19 mouse cellular contexts compared by ENCODE assay signal in genomic region chr2:21167916-21168315, GRCm38 (mm10). TPM values are rescaled to one million over a fixed set of nuclear protein-coding genes. Genes with fewer than 3 reads are reported as not detected.
DNase-seq lines count a peak whose midpoint lies in the region; ATAC-seq and TF ChIP-seq lines count a peak whose summit lies in the region.
"Had no signal": no experiment of that assay in that cellular context is flagged by ENCODE, and none has a peak within 500 bp of the region (broad histone marks: within the 10 kb centered on the region; RNA-seq: fewer than 3 reads in every experiment).

No protein-coding gene starts in this region.

- H3K9me3 ChIP-seq in heart, embryonic 12.5 days (replicated peaks), result 0 out of 2 replicates have a peak, but pooled peaks cover 7% of the 10 kb centered on the region
- H3K9me3 ChIP-seq in hindbrain, embryonic 11.5 days (ENCODE audit: control insufficient read depth, low read length), result no peaks in the 10 kb centered on the region
- H3K9me3 ChIP-seq: midbrain, embryonic 12.5 days; neural tube, embryonic 12.5 days had no signal

- no peaks in the 10 kb centered on the region for H3K36me3 ChIP-seq in heart, adult 2 months (ENCODE audit: control insufficient read depth, insufficient read depth, low read length)
- H3K36me3 ChIP-seq in heart, embryonic 12.5 days, result no peaks in the 10 kb centered on the region
- H3K36me3 ChIP-seq in hindbrain, embryonic 11.5 days (ENCODE audit: control insufficient read depth, insufficient read depth, low read length), result no peaks in the 10 kb centered on the region
- H3K36me3 ChIP-seq: midbrain, embryonic 12.5 days; neural tube, embryonic 12.5 days had no signal

- TF ChIP-seq POLR2A in heart, adult 2 months (IDR thresholded peaks at IDR 0.05; ENCODE audit: insufficient read depth, low read depth, low read length), result no peak

- no peaks in the 10 kb centered on the region for H3K4me1 ChIP-seq in heart, adult 2 months (ENCODE audit: control insufficient read depth, insufficient read depth, low read length)
- no peaks in the 10 kb centered on the region for H3K4me1 ChIP-seq in heart, embryonic 12.5 days (replicated peaks)
- H3K4me1 ChIP-seq in hindbrain, embryonic 11.5 days (replicated peaks; ENCODE audit: control insufficient read depth, insufficient read depth, low read length), result no peaks in the 10 kb centered on the region
- H3K4me1 ChIP-seq: midbrain, embryonic 12.5 days; neural tube, embryonic 12.5 days had no signal

- no peak for TF ChIP-seq EP300 in heart, adult 2 months (IDR thresholded peaks at IDR 0.05; ENCODE audit: insufficient read depth, low read depth, low read length)

- ATAC-seq in heart, embryonic 12.5 days (ENCODE audit: insufficient number of reproducible peaks, low FRiP score), result no peak
- ATAC-seq in hindbrain, embryonic 11.5 days (ENCODE audit: low FRiP score), result no peak
- ATAC-seq: hindbrain, postnatal 0 days; lung, postnatal 0 days had no signal

- H3K27me3 ChIP-seq in heart, adult 2 months (ENCODE audit: control insufficient read depth, insufficient read depth, low read length), result no peaks in the 10 kb centered on the region
- H3K27me3 ChIP-seq in heart, embryonic 12.5 days (replicated peaks), result no peaks in the 10 kb centered on the region
- no peaks in the 10 kb centered on the region for H3K27me3 ChIP-seq in hindbrain, embryonic 11.5 days (ENCODE audit: control insufficient read depth, insufficient read depth, low read length)
- H3K27me3 ChIP-seq: midbrain, embryonic 12.5 days; neural tube, embryonic 12.5 days had no signal

- 46% methylated on average over 1 of the region's 1 CpGs for WGBS in heart, adult 2 months
- 76% methylated on average over 1 of the region's 1 CpGs for WGBS in heart, embryonic 12.5 days
- WGBS in hindbrain, embryonic 11.5 days, result 81% methylated on average over 1 of the region's 1 CpGs

- no peak for TF ChIP-seq CTCF in heart, adult 2 months (IDR thresholded peaks at IDR 0.05)

- no peak overlapping the region for H3K4me2 ChIP-seq in heart, embryonic 12.5 days
- no peak overlapping the region for H3K4me2 ChIP-seq in hindbrain, embryonic 11.5 days (replicated peaks; ENCODE audit: low read depth, low read length)
- H3K4me2 ChIP-seq: midbrain, embryonic 12.5 days; neural tube, embryonic 12.5 days had no signal

- no peak overlapping the region for H3K9ac ChIP-seq in heart, adult 2 months (ENCODE audit: low read depth, low read length)
- H3K9ac ChIP-seq in heart, embryonic 12.5 days, result no peak overlapping the region
- H3K9ac ChIP-seq in hindbrain, embryonic 11.5 days (ENCODE audit: low read depth, low read length), result no peak overlapping the region
- H3K9ac ChIP-seq: midbrain, embryonic 12.5 days; neural tube, embryonic 12.5 days had no signal

- peak; percentile 50 to 62 for DNase-seq in heart, adult 2 months
- DNase-seq in gastrocnemius, adult 18-20 months (ENCODE audit: low spot score), result peak; percentile 49
- peak; percentile 76 for DNase-seq in heart, adult 8-10 months (ENCODE audit: low spot score)
- peak; percentile 64 for DNase-seq in skeletal muscle tissue, adult 2 months (ENCODE audit: low read depth, low spot score)
- DNase-seq in hindbrain, embryonic 11.5 days (ENCODE audit: low spot score), result no peak
- no peak for DNase-seq in embryo, embryonic 11 days
- DNase-seq: adrenal gland, postnatal 14 days; cerebellum, postnatal 14 days; kidney, adult 11 months; kidney, postnatal 14 days; left cerebral cortex, postnatal 4 days; liver had no signal

- H3K4me3 ChIP-seq in heart, adult 2 months, result no peak overlapping the region
- no peak overlapping the region for H3K4me3 ChIP-seq in heart, embryonic 12.5 days
- H3K4me3 ChIP-seq in hindbrain, embryonic 11.5 days (ENCODE audit: low read depth, low read length), result no peak overlapping the region
- H3K4me3 ChIP-seq: layer of hippocampus, adult 2 months; midbrain, embryonic 12.5 days; neural tube, embryonic 12.5 days had no signal

- intact Hi-C loops in heart, adult 2 months (cut with DNase I), result no loop called here

- H3K79me2 ChIP-seq in heart, adult 2 months (replicated peaks; ENCODE audit: control insufficient read depth, insufficient read depth, low read length), result no peaks in the 10 kb centered on the region

- H3K27ac ChIP-seq in heart, adult 2 months, result peak overlapping the region; percentile 23; the same call in 1 of the 2 replicates
- H3K27ac ChIP-seq in heart, embryonic 12.5 days (ENCODE audit: poor library complexity, severe bottlenecking), result no peak overlapping the region
- no peak overlapping the region for H3K27ac ChIP-seq in hindbrain, embryonic 11.5 days (ENCODE audit: low read depth, low read length)
- H3K27ac ChIP-seq: hindbrain, postnatal 0 days; layer of hippocampus, adult 2 months; midbrain, embryonic 12.5 days; neural tube, embryonic 12.5 days had no signal

RNA-seq across cellular contexts. Expression of gene Enkur, which starts 37.2 kb away (rescaled TPM):
- 1 to 10 TPM; 1.1 to 1.5 TPM for total RNA-seq in heart, adult 2 months (2021)
- polyA plus RNA-seq in heart, adult 2 months (2012; rRNA removed), result 0.23 and 0.38 TPM in 2 replicates
- polyA plus RNA-seq in heart, embryonic 12.5 days (2016; fragmentation: Nextera tagmentation; extraction: Ambion mirVana), result 1.5 and 2.3 TPM in 2 replicates
- under 1 TPM; 0.28 to 0.50 TPM for total RNA-seq in gastrocnemius, adult 18-20 months (2021)
- 1 to 10 TPM; 1.0 to 1.1 (median 1.1) TPM for total RNA-seq in heart, adult 8-10 months (2022)
- 3.7 TPM in 2 replicates for polyA plus RNA-seq in hindbrain, embryonic 11.5 days (2014; fragmentation: Nextera tagmentation; extraction: Ambion mirVana)
- polyA plus RNA-seq: liver, embryonic 16.5 days had no signal

RNA-seq across cellular contexts. Expression of gene Thnsl1, which starts 37.6 kb away (rescaled TPM):
- total RNA-seq in heart, adult 2 months (2021), result 1 to 10 TPM; 6.8 to 7.7 TPM
- 4.4 and 5.8 TPM in 2 replicates for polyA plus RNA-seq in heart, adult 2 months (2012; rRNA removed)
- 8.7 and 8.8 TPM in 2 replicates for polyA plus RNA-seq in heart, embryonic 12.5 days (2016; fragmentation: Nextera tagmentation; extraction: Ambion mirVana)
- 1 to 10 TPM; 3.2 to 4.6 TPM for total RNA-seq in gastrocnemius, adult 18-20 months (2021)
- total RNA-seq in heart, adult 8-10 months (2022), result 10 to 100 TPM in 1 of 4 experiments, 1 to 10 TPM in 3; 7.4 to 10.5 (median 9.1) TPM
- 16.2 and 18.2 TPM in 2 replicates for polyA plus RNA-seq in hindbrain, embryonic 11.5 days (2014; fragmentation: Nextera tagmentation; extraction: Ambion mirVana)

Comparison
In these comparisons a context has a peak if more than half of its experiments do, and no peak if none do; other contexts are left out.
1. DNase-seq: peak in heart, adult 2 months (2 of 2), gastrocnemius, adult 18-20 months (single experiment), heart, adult 8-10 months (single experiment) and skeletal muscle tissue, adult 2 months (single experiment); none in hindbrain, embryonic 11.5 days (single experiment) and embryo, embryonic 11 days (single experiment).